Mouse (Mus musculus): ENCODE data around the gene Ahcyl1.
"Not testable (repeated sequence)": the region's sequence is repeated elsewhere in the genome, so short reads cannot be mapped to it uniquely, and the experiment has no call there.

Ahcyl1 gene

GRCm38 (mm10) chr3:107695948-107696881 is at the start of gene Ahcyl1:
Gene Ahcyl1, minus strand, starts transcription at chr3:107696560.
- peak; percentile 99 for DNase-seq

- no peak for DNase-seq
Measured at GRCm38 (mm10) chr3:107746026-107746425, 49.7 kb upstream of the Ahcyl1 start.

GRCm38 (mm10) chr3:107743650-107744049 is 47.3 kb upstream of the Ahcyl1 start:
- DNase-seq: no peak

- DNase-seq: peak; percentile 28
Measured at GRCm38 (mm10) chr3:107743107-107743506, 46.7 kb upstream of the Ahcyl1 start.

GRCm38 (mm10) chr3:107742071-107742710 is 45.8 kb upstream of the Ahcyl1 start:
- no peak for DNase-seq

- DNase-seq: no peak
Measured at GRCm38 (mm10) chr3:107741387-107741786, 45.0 kb upstream of the Ahcyl1 start.

GRCm38 (mm10) chr3:107740578-107741207 is 44.3 kb upstream of the Ahcyl1 start:
- DNase-seq: peak; percentile 55

- no peak for DNase-seq
Measured at GRCm38 (mm10) chr3:107739966-107740365, 43.6 kb upstream of the Ahcyl1 start.

GRCm38 (mm10) chr3:107739456-107739855 is 43.1 kb upstream of the Ahcyl1 start:
- no peak for DNase-seq

GRCm38 (mm10) chr3:107738620-107739019 is 42.3 kb upstream of the Ahcyl1 start:
- no peak for DNase-seq

- no peak for DNase-seq
Measured at GRCm38 (mm10) chr3:107737609-107738190, 41.3 kb upstream of the Ahcyl1 start.

- DNase-seq: not testable (repeated sequence)
Measured at GRCm38 (mm10) chr3:107735620-107736019, 39.3 kb upstream of the Ahcyl1 start.

- DNase-seq: no peak
Measured at GRCm38 (mm10) chr3:107733329-107733728, 37.0 kb upstream of the Ahcyl1 start.

- DNase-seq: no peak
Measured at GRCm38 (mm10) chr3:107730236-107730635, 33.9 kb upstream of the Ahcyl1 start.

GRCm38 (mm10) chr3:107728509-107728908 is 32.1 kb upstream of the Ahcyl1 start:
- no peak for DNase-seq

GRCm38 (mm10) chr3:107715971-107716370 is 19.6 kb upstream of the Ahcyl1 start:
- no peak for DNase-seq

- no peak for DNase-seq
Measured at GRCm38 (mm10) chr3:107714276-107714933, 18.0 kb upstream of the Ahcyl1 start.

- DNase-seq: no peak
Measured at GRCm38 (mm10) chr3:107712081-107712480, 15.7 kb upstream of the Ahcyl1 start.

GRCm38 (mm10) chr3:107709156-107709555 is 12.8 kb upstream of the Ahcyl1 start:
- DNase-seq: no peak

GRCm38 (mm10) chr3:107707239-107707638 is 10.9 kb upstream of the Ahcyl1 start:
- no peak for DNase-seq

GRCm38 (mm10) chr3:107706164-107706563 is 9.8 kb upstream of the Ahcyl1 start:
- no peak for DNase-seq

GRCm38 (mm10) chr3:107704371-107704705 is 8.0 kb upstream of the Ahcyl1 start:
- no peak for DNase-seq

Measured in kidney, adult 11 months (tissue).